Comparison of ENCODE assay signal across 25 mouse cellular contexts in genomic region chr1:193220408-193220807, GRCm38 (mm10). TPM values are rescaled to one million over a fixed set of nuclear protein-coding genes. Genes with fewer than 3 reads are reported as not detected.
"Had no signal": no experiment of that assay in that cellular context is flagged by ENCODE, and none has a peak within 500 bp of the region (broad histone marks: within the 10 kb centered on the region; RNA-seq: fewer than 3 reads in every experiment).

No protein-coding gene starts in this region.

- H3K27me3 ChIP-seq: heart, embryonic 13.5 days; heart, embryonic 15.5 days; hindbrain, embryonic 13.5 days; hindbrain, embryonic 15.5 days; limb, embryonic 12.5 days; liver, embryonic 13.5 days; liver, embryonic 15.5 days had no signal

- H3K4me2 ChIP-seq: heart, embryonic 11.5 days; heart, embryonic 13.5 days; heart, embryonic 15.5 days; hindbrain, embryonic 13.5 days; hindbrain, embryonic 15.5 days; limb, embryonic 12.5 days; liver, embryonic 11.5 days; liver, embryonic 13.5 days; liver, embryonic 15.5 days had no signal

- H3K9me3 ChIP-seq: heart, embryonic 13.5 days; heart, embryonic 15.5 days; hindbrain, embryonic 13.5 days; hindbrain, embryonic 15.5 days; limb, embryonic 10.5 days; limb, embryonic 12.5 days; liver, embryonic 13.5 days; liver, embryonic 15.5 days had no signal

- H3K27ac ChIP-seq: heart, embryonic 13.5 days; heart, embryonic 15.5 days; hindbrain, embryonic 13.5 days; hindbrain, embryonic 15.5 days; hindbrain, postnatal 0 days; limb, embryonic 10.5 days; limb, embryonic 12.5 days; liver, embryonic 13.5 days; liver, embryonic 15.5 days had no signal

- H3K36me3 ChIP-seq: heart, embryonic 13.5 days; heart, embryonic 15.5 days; hindbrain, embryonic 13.5 days; hindbrain, embryonic 15.5 days; limb, embryonic 10.5 days; limb, embryonic 12.5 days; liver, embryonic 13.5 days; liver, embryonic 15.5 days had no signal

- H3K4me3 ChIP-seq: heart, embryonic 13.5 days; heart, embryonic 15.5 days; hindbrain, embryonic 13.5 days; hindbrain, embryonic 15.5 days; limb, embryonic 10.5 days; limb, embryonic 12.5 days; liver, embryonic 13.5 days; liver, embryonic 15.5 days had no signal

- ATAC-seq: hindbrain, postnatal 0 days; intestine, embryonic 16.5 days had no signal

- DNase-seq: gastrocnemius, postnatal 14 days; heart, adult 18-20 months; heart, postnatal 14 days; heart, postnatal 36 days; kidney, adult 11 months; kidney, adult 2 months; kidney, adult 9 months; kidney, postnatal 14 days; kidney, postnatal 36 days; layer of hippocampus, adult 9-11 months; layer of hippocampus, postnatal 36 days; liver; liver, embryonic 13.5 days had no signal

- H3K4me1 ChIP-seq: heart, embryonic 13.5 days; heart, embryonic 15.5 days; hindbrain, embryonic 13.5 days; hindbrain, embryonic 15.5 days; limb, embryonic 12.5 days; liver, embryonic 13.5 days; liver, embryonic 15.5 days had no signal

- H3K9ac ChIP-seq: heart, embryonic 13.5 days; heart, embryonic 15.5 days; hindbrain, embryonic 13.5 days; hindbrain, embryonic 15.5 days; limb, embryonic 12.5 days; liver, embryonic 13.5 days; liver, embryonic 15.5 days had no signal

RNA-seq across cellular contexts. Expression of gene Hsd11b1, which starts 43.5 kb away (rescaled TPM):
- polyA plus RNA-seq: hindbrain, embryonic 11.5 days; hindbrain, embryonic 13.5 days; limb, embryonic 10.5 days had no signal
